Mouse (Mus musculus): ENCODE data around the gene Srms. TPM values are rescaled to one million over a fixed set of nuclear protein-coding genes. Genes with fewer than 3 reads are reported as not detected.

Gene Srms
- 0.05 and 0.17 TPM in 2 replicates for polyA plus RNA-seq (2012; rRNA removed)

DNA sequence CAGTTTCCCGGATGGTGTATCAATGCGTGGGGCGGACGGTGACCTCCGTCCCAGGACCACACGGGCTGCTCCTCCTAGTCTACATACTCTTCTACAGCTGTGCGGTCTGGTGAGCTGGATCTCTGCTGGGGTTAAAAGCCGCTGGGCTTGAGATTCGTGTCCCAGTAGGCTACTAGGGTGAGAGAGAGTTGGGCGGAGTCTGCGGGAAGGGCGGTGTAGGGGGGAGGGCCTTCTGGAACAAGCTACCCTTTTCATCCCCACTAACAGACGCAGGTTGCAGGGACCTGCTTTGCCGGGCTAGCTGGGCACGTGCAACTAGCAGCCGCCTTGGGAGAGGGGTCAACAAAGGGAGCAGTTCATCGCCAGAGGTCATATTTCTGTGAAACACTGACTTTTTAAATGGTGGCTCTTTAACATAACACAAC is at the start of gene Srms:
Gene Srms (minus strand): TSS at position 165 of the 425 bp plus-strand sequence.

DNA sequence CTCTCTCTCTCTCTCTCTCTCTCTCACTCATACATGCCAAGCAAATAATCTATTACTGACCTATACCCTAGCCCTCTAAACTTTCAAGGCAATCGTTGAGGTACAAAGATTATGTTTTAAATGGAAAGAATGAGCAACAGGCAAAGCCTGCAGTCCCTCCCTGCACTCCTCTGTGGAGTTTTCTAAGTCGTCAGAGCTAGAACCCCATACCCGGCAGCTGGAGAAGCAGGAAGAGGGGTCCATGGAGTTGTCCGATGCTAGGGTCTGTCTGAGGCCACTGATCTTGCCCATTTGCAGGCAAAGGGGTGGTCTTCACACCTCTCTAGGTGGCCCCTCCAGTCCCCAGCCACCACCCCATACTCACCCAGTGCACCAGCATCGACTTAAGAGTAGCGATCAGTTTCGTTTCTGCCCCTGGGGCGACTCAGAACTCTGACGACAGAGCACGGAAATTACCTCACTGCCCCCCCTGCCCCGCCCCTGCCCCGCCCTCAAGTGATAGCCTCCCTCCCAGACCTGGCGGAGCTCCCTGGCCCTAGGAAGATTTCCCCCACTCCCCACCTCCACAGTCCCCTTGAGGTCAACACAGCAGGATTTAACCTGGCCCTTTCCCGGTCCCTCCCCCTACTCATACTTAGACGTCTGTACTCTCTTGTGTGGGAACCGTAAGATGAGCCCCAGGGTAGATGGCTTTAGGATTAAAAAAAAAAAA is 28.8 kb upstream of the Srms start, which contains the start of gene Helz2:
Gene Helz2 (minus strand): TSS at position 426 of the 712 bp plus-strand sequence.

DNA sequence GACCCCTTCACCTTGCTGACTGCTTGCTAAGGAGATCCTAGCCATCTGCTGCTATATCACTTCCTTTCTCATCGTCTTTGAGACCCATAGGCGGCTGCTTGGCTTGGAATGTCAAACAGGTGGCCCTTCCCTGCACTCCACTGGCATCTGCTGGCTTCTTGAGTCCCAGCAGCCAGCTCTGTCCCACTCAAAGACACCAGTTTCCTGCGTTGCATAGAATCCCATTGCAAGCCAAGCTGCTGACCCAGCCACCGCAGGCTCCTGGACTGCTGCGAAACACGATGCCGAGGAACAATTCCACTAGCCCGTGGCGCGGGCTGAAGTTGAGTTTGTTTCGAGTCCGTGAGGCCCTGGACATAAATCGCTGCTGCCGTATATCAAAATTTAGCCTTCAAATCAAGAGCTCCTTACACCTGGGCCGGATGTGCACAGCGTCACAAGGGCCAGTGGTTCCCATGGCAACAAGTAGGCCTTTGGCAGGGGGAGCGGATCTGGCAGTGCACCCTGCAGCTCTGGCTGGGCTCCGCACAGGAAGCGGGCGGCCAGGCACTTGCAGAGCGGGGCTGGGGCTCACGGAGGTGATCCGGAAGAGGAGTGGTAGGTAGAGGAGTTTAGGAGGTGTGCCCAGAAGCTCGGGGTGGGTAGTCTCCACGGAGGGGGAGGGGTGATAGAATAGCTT is 6.7 kb upstream of the Srms start, which contains the start of gene Fndc11:
Gene Fndc11 (plus strand): TSS at position 476 of the 679 bp plus-strand sequence.

DNA sequence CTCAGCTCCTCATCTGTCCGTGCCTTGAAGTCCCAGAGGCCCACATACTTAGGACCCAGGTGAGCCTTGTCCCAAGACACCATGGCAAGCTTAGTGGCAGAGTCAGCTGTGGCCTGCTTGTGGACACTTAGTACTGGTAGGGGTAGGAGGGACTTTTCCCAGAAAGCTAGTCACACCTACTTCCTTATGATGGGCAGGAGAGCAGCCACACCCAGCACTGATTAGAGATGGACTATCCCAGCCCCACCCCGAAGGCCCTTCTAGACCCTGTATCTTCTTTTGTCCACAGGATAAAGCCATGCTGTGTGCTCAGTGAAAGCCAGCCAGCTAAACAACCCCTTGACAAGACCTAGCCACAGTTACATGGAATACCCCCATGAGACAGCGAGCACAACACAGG is 10.6 kb downstream of the Srms start, which contains the start of gene Ptk6:
Gene Ptk6 (minus strand): TSS at position 368 of the 400 bp plus-strand sequence.

DNA sequence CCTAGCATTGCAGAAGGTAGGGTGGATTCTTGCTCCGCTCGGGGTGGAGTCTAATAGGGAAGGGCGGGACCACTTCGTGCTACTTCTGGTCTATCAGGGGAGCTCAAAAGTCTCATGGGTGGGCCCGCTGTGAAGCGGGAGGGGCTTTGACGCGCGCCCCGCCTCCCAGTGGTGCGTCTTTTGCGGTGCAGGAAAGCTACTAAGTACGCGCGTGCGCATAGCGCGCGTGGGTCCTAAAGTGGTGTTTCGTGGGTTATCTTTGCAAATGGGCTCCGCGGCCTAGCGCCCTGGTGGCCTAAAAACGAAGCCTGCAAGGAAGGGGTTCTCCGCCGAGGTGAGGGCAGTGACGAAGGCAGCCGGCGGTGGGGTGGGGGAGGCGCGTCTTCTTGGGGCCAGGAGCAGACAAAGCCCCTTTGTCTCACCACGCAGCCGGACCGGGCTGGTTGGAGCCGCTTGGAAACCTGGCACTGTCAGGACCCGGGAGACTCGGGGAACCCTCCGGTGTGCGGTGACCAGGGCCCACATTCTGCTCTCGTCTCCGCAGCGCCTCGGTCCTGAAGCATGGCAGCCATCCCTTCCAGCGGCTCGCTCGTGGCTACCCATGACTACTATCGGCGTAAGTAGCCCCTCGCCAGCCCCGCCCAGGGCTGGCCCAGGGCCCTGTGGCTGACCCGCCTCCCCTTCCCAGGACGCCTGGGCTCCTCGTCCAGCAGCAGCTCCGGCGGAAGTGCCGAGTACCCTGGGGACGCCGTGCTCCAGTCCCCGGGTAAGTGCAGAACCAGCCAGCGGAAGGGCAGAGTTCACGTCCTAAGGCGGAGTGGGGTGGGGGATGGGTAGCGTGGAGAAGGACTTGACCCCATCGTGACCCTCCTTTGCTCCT is 25.6 kb downstream of the Srms start, which contains the start of gene Ppdpf:
Gene Ppdpf (plus strand): TSS at position 127 of the 880 bp plus-strand sequence.

DNA sequence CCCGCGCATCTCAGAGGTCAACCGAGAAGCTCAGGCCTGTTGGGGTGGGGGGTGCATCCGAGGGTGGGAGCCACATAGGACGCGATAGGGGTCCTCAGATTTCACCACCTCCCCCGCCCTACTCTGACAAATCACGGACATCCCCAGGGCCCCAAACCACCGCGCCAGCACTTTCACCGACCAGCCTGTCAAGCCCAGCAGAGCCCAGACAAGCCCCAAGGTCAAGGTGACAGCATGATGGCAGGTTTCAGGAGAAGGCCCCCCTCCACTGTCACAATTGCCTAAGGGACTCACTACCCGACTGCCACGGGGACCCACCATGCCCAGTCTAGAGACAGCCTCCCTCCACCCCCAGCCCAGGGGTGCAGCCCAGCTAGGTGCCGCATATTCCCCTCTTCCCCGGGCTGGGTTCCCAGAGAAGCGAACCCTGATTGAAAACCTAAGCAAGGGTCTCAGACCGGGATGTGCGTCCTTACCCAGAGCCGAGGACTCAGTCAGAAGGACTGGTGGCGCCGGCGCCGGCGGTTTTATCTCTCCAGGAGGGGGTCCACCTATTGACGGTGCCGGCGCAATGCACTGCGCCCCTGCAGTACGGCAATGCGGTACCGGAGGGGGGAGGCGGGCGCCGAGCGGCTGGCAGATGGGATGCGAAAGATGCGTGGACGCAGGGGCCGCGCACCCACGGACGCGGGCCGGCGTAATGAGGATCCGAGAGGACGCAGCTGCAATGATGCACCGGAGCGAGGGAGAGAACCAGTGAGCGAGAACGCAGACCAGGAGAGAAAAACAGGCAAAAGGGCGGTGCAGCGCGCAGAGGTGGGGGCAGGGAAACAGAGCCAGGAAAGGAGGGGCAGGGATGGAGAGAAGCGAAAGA is 56.5 kb downstream of the Srms start, which contains the start of gene Eef1a2:
Gene Eef1a2 (minus strand): TSS at position 767 of the 874 bp plus-strand sequence.

Other genes starting within 250 kb of the Srms start
- 68.6 and 83.8 TPM in 2 replicates for gene Arfgap1, start 246.0 kb downstream of the Srms start, polyA plus RNA-seq (2012; rRNA removed)
- gene Col20a1, start 226.7 kb downstream of the Srms start, polyA plus RNA-seq (2012; rRNA removed): 0.67 and 1.9 TPM in 2 replicates
- 10.2 and 12.9 TPM in 2 replicates for gene Chrna4, start 169.6 kb downstream of the Srms start, polyA plus RNA-seq (2012; rRNA removed)
- 19.1 and 19.2 TPM in 2 replicates for gene Kcnq2, start 77.9 kb downstream of the Srms start, polyA plus RNA-seq (2012; rRNA removed)
- gene Eef1a2, start 56.2 kb downstream of the Srms start, polyA plus RNA-seq (2012; rRNA removed): 6.3 and 8.5 TPM in 2 replicates
- gene Ppdpf, start 25.9 kb downstream of the Srms start, polyA plus RNA-seq (2012; rRNA removed): 169 and 247 TPM in 2 replicates
- gene Ptk6, start 10.4 kb downstream of the Srms start, polyA plus RNA-seq (2012; rRNA removed): 0.02 TPM in 1 of 2 replicates, not detected in the other
- 0.13 and 0.20 TPM in 2 replicates for gene Fndc11, start 6.8 kb upstream of the Srms start, polyA plus RNA-seq (2012; rRNA removed)
- gene Helz2, start 28.8 kb upstream of the Srms start, polyA plus RNA-seq (2012; rRNA removed): 1.7 and 2.9 TPM in 2 replicates
- 21.5 and 33.3 TPM in 2 replicates for gene Gmeb2, start 74.8 kb upstream of the Srms start, polyA plus RNA-seq (2012; rRNA removed)
- 166 and 354 TPM in 2 replicates for gene Stmn3, start 101.3 kb upstream of the Srms start, polyA plus RNA-seq (2012; rRNA removed)
- 98.4 and 116 TPM in 2 replicates for gene Rtel1, start 106.6 kb upstream of the Srms start, polyA plus RNA-seq (2012; rRNA removed)
- 63.2 and 85.0 TPM in 2 replicates for gene Zgpat, start 151.7 kb upstream of the Srms start, polyA plus RNA-seq (2012; rRNA removed)
- 86.3 and 95.1 TPM in 2 replicates for gene Arfrp1, start 152.2 kb upstream of the Srms start, polyA plus RNA-seq (2012; rRNA removed)
- 38.4 and 60.0 TPM in 2 replicates for gene Lime1, start 166.9 kb upstream of the Srms start, polyA plus RNA-seq (2012; rRNA removed)
- 11.8 and 16.4 TPM in 2 replicates for gene Zbtb46, start 246.2 kb upstream of the Srms start, polyA plus RNA-seq (2012; rRNA removed)